Mouse (Mus musculus): ENCODE measurements around the gene Ccdc15. TPM values are rescaled to one million over a fixed set of nuclear protein-coding genes. Genes with fewer than 3 reads are reported as not detected.
A peak's percentile ranks its signal among the peaks of the same experiment; 100 is the strongest.
"Not testable (repeated sequence)": the region's sequence is repeated elsewhere in the genome, so short reads cannot be mapped to it uniquely, and the experiment has no call there.

The Ccdc15 gene
- polyA plus RNA-seq, 1 experiment from 2014 or later, result 4.8 TPM

- H3K4me2 ChIP-seq (ENCODE audit: low read length), result no peak overlapping the region
- H3K9ac ChIP-seq (ENCODE audit: low read depth, low read length), result no peak overlapping the region
- H3K9me3 ChIP-seq (replicated peaks; ENCODE audit: low read length), result no peaks in the 10 kb centered on the region
- DNase-seq (ENCODE audit: low spot score) (no peak), ATAC-seq (replicated peaks; ENCODE audit: low FRiP score, low read depth) (no peak)
- no peak overlapping the region for H3K27ac ChIP-seq
- 84% methylated on average over 1 of the region's 1 CpGs for whole genome bisulfite sequencing
- no peaks in the 10 kb centered on the region for H3K4me1 ChIP-seq (replicated peaks; ENCODE audit: insufficient read depth, low read length)
- no peak overlapping the region for H3K4me3 ChIP-seq (replicated peaks; ENCODE audit: low read depth, low read length)
- TF ChIP-seq CTCF (IDR thresholded peaks at IDR 0.05; ENCODE audit: low read depth), result no peak
- no peaks in the 10 kb centered on the region for H3K36me3 ChIP-seq (ENCODE audit: insufficient read depth, low read length)
- no peaks in the 10 kb centered on the region for H3K27me3 ChIP-seq (ENCODE audit: insufficient read depth, low read length)
Measured at GRCm38 (mm10) chr9:37301720-37302119, 46.5 kb downstream of the Ccdc15 start.

GRCm38 (mm10) chr9:37300501-37300900 lies 47.7 kb downstream of the Ccdc15 start:
- 67% methylated on average over 1 of the region's 1 CpGs for WGBS
- H3K36me3 ChIP-seq (ENCODE audit: insufficient read depth, low read length); H3K27ac ChIP-seq; H3K4me3 ChIP-seq (replicated peaks; ENCODE audit: low read depth, low read length); DNase-seq (ENCODE audit: low spot score); H3K9ac ChIP-seq (ENCODE audit: low read depth, low read length); H3K4me2 ChIP-seq (ENCODE audit: low read length); H3K9me3 ChIP-seq (replicated peaks; ENCODE audit: low read length); H3K27me3 ChIP-seq (ENCODE audit: insufficient read depth, low read length); H3K4me1 ChIP-seq (replicated peaks; ENCODE audit: insufficient read depth, low read length); ATAC-seq (replicated peaks; ENCODE audit: low FRiP score, low read depth): not testable (repeated sequence)

- ATAC-seq (replicated peaks; ENCODE audit: low FRiP score, low read depth), result no peak
- no peak for TF ChIP-seq CTCF (IDR thresholded peaks at IDR 0.05; ENCODE audit: low read depth)
Measured at GRCm38 (mm10) chr9:37295586-37295985, 52.6 kb downstream of the Ccdc15 start.

DNA sequence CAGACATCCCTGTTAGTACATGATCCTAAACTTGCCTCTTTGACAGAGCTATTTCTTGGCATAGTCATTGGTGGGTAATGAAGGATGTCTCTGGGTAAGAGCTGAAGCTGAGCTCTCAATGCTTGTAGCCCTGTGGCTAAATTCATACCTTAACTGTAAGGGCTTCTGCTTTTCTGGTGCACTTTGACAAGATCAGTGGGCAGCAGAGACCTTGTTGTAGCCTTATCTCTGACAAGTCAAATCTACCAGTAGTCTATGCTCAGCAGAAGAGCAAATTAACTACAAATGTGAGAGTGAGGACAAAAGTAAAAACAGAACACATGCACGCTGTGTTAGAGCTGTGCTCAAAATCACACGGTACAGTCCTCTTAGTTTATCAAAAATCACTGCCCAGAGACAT lies 81.6 kb downstream of the Ccdc15 start:
- H3K27me3 ChIP-seq (ENCODE audit: insufficient read depth, low read length), result no peaks in the 10 kb centered on the region
- H3K27ac ChIP-seq, result no peak overlapping the region
- no peaks in the 10 kb centered on the region for H3K36me3 ChIP-seq (ENCODE audit: insufficient read depth, low read length)
- 90% methylated on average over 2 of the region's 2 CpGs for WGBS
- no peak overlapping the region for H3K4me2 ChIP-seq (ENCODE audit: low read length)
- H3K4me1 ChIP-seq (replicated peaks; ENCODE audit: insufficient read depth, low read length), result no peaks in the 10 kb centered on the region
- H3K9me3 ChIP-seq (replicated peaks; ENCODE audit: low read length), result no peaks in the 10 kb centered on the region
- H3K4me3 ChIP-seq (replicated peaks; ENCODE audit: low read depth, low read length), result no peak overlapping the region
- no peak for TF ChIP-seq CTCF (IDR thresholded peaks at IDR 0.05; ENCODE audit: low read depth)
- DNase-seq (ENCODE audit: low spot score) (no peak), ATAC-seq (replicated peaks; ENCODE audit: low FRiP score, low read depth) (no peak)
- H3K9ac ChIP-seq (ENCODE audit: low read depth, low read length), result no peak overlapping the region

More at GRCm38 (mm10) chr9:37295586-37295985, 52.6 kb downstream of the Ccdc15 start:
- Histone ChIP-seq H3K4me3 (replicated peaks; ENCODE audit: low read depth, low read length) (no peak overlapping the region), H3K9ac (ENCODE audit: low read depth, low read length) (no peak overlapping the region), H3K27me3 (ENCODE audit: insufficient read depth, low read length) (no peaks in the 10 kb centered on the region), H3K4me1 (replicated peaks; ENCODE audit: insufficient read depth, low read length) (no peaks in the 10 kb centered on the region), H3K9me3 (replicated peaks; ENCODE audit: low read length) (no peaks in the 10 kb centered on the region), H3K4me2 (ENCODE audit: low read length) (no peak overlapping the region), H3K27ac (no peak overlapping the region), H3K36me3 (ENCODE audit: insufficient read depth, low read length) (no peaks in the 10 kb centered on the region)
- no peak for DNase-seq (ENCODE audit: low spot score)

- peak overlapping the region; percentile 27; the same call in 1 of the 2 replicates for H3K9ac ChIP-seq (ENCODE audit: low read depth, low read length)
Measured at GRCm38 (mm10) chr9:37255889-37256225, 92.4 kb downstream of the Ccdc15 start.

GRCm38 (mm10) chr9:37255149-37255888 lies 92.9 kb downstream of the Ccdc15 start, which contains the start of gene Slc37a2:
Gene Slc37a2 (minus strand): TSS chr9:37255738.
- no peaks in the 10 kb centered on the region for H3K27me3 ChIP-seq (ENCODE audit: insufficient read depth, low read length)
- H3K4me3 ChIP-seq (replicated peaks; ENCODE audit: low read depth, low read length), result peak within 1 kb of the TSS; percentile 42
- TF ChIP-seq CTCF (IDR thresholded peaks at IDR 0.05; ENCODE audit: low read depth), result no peak
- H3K36me3 ChIP-seq (ENCODE audit: insufficient read depth, low read length), result no peaks in the 10 kb centered on the region
- peaks cover 4% of the 10 kb centered on the region; the same call in 1 of the 2 replicates for H3K4me1 ChIP-seq (replicated peaks; ENCODE audit: insufficient read depth, low read length)
- H3K27ac ChIP-seq, result 0 out of 2 replicates have a peak within 1 kb of the TSS, but pooled peaks have one; percentile 25
- DNase-seq (ENCODE audit: low spot score) (peak; percentile 72), ATAC-seq (replicated peaks; ENCODE audit: low FRiP score, low read depth) (peak; percentile 84)
- H3K9me3 ChIP-seq (replicated peaks; ENCODE audit: low read length), result no peaks in the 10 kb centered on the region
- peak within 1 kb of the TSS; percentile 50 for H3K9ac ChIP-seq (ENCODE audit: low read depth, low read length)
- WGBS, result 2% methylated on average over 38 of the region's 38 CpGs
- peak within 1 kb of the TSS; percentile 83 for H3K4me2 ChIP-seq (ENCODE audit: low read length)

More at GRCm38 (mm10) chr9:37255889-37256225, 92.4 kb downstream of the Ccdc15 start:
- DNase-seq (ENCODE audit: low spot score) (peak; percentile 86), ATAC-seq (replicated peaks; ENCODE audit: low FRiP score, low read depth) (peak; percentile 67; the same call in 1 of the 2 replicates)
- TF ChIP-seq CTCF (IDR thresholded peaks at IDR 0.05; ENCODE audit: low read depth), result peak; percentile 82
- Histone ChIP-seq H3K4me2 (ENCODE audit: low read length) (peak overlapping the region; percentile 83), H3K36me3 (ENCODE audit: insufficient read depth, low read length) (no peaks in the 10 kb centered on the region), H3K9me3 (replicated peaks; ENCODE audit: low read length) (no peaks in the 10 kb centered on the region), H3K27ac (0 out of 2 replicates have a peak overlapping the region, but pooled peaks have one; percentile 25), H3K4me3 (replicated peaks; ENCODE audit: low read depth, low read length) (peak overlapping the region; percentile 42), H3K27me3 (ENCODE audit: insufficient read depth, low read length) (no peaks in the 10 kb centered on the region), H3K4me1 (replicated peaks; ENCODE audit: insufficient read depth, low read length) (peaks cover 4% of the 10 kb centered on the region; the same call in 1 of the 2 replicates)
- WGBS, result 23% methylated on average over 7 of the region's 7 CpGs
